22 mouse cellular contexts compared by ENCODE assay signal in the genomic region with DNA sequence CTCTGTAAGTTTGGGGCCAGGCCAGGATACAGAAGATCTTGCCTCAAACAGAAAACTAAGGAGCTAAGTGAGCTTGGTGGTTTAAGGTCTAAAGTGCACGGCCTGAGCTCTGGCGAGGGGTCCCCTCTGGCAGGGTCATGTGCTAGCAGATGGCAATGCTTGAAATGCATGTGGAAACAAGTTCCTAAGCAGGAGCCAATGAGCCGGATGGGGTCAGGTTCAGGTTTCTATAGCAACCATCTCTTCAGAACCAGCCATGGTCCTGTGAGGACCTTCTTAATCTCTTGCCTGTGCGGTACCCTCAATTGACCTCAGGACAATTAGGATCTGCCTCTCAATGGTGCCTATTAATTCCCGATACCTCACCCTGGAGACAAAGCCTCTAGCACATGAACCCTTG. TPM values are rescaled to one million over a fixed set of nuclear protein-coding genes. Genes with fewer than 3 reads are reported as not detected.
"Had no signal": no experiment of that assay in that cellular context is flagged by ENCODE, and none has a peak within 500 bp of the region (broad histone marks: within the 10 kb centered on the region; RNA-seq: fewer than 3 reads in every experiment).

No protein-coding gene starts in this region.

- H3K36me3 ChIP-seq: kidney, embryonic 15.5 days; limb, embryonic 15.5 days; liver, embryonic 12.5 days; midbrain, embryonic 12.5 days had no signal

- DNase-seq: kidney, adult 2 months; kidney, postnatal 14 days; lung, embryonic 14.5 days; lung, postnatal 10 days; lung, postnatal 4 days; spleen, adult 18-20 months; thymus, adult 18-20 months; thymus, postnatal 14 days had no signal

- H3K4me2 ChIP-seq: kidney, embryonic 15.5 days; limb, embryonic 15.5 days; liver, embryonic 12.5 days; lung, embryonic 14.5 days; midbrain, embryonic 12.5 days had no signal

- H3K4me3 ChIP-seq: kidney, embryonic 15.5 days; limb, embryonic 15.5 days; liver, embryonic 12.5 days; midbrain, embryonic 12.5 days had no signal

- H3K27ac ChIP-seq: kidney, embryonic 15.5 days; limb, embryonic 15.5 days; liver, embryonic 12.5 days; midbrain, embryonic 12.5 days had no signal

- H3K27me3 ChIP-seq: kidney, embryonic 15.5 days; limb, embryonic 15.5 days; liver, embryonic 12.5 days had no signal

- H3K9me3 ChIP-seq: kidney, embryonic 15.5 days; limb, embryonic 15.5 days; liver, embryonic 12.5 days; midbrain, embryonic 12.5 days had no signal

- H3K4me1 ChIP-seq: liver, embryonic 12.5 days had no signal

- ATAC-seq: liver, embryonic 12.5 days had no signal

- H3K9ac ChIP-seq: kidney, embryonic 15.5 days; limb, embryonic 15.5 days; liver, embryonic 12.5 days; lung, embryonic 14.5 days; midbrain, embryonic 12.5 days had no signal

RNA-seq across cellular contexts. Expression of gene Tcl1b2, which starts 56.6 kb away (rescaled TPM):
- total RNA-seq: layer of hippocampus, adult 8-10 months; layer of hippocampus, postnatal 14 days; left cerebral cortex, adult 18-20 months; left cerebral cortex, postnatal 10 days; megakaryocyte, adult 5-6 weeks had no signal
- polyA plus RNA-seq: kidney, adult 2 months; kidney, embryonic 15.5 days; large intestine, adult 2 months; limb, embryonic 11.5 days; limb, embryonic 15.5 days; liver, embryonic 12.5 days; liver, embryonic 16.5 days; lung, embryonic 14.5 days; midbrain, embryonic 12.5 days; neural tube, embryonic 14.5 days; stomach, embryonic 14.5 days had no signal
